Mouse (Mus musculus) left cerebral cortex, postnatal 36 days (tissue): Measurements from ENCODE around the gene Atf1. TPM values are rescaled to one million over a fixed set of nuclear protein-coding genes. Genes with fewer than 3 reads are reported as not detected.

Source experiments
- DNase-seq, 2 experiments: peaks; one replicate each; pipeline ENCODE4 v3.0.0; 2021 to 2022; ENCODE audit warnings: low spot score in 2 of 2, mixed read lengths in 1 of 2
- intact Hi-C: fragments of 180-260 bp; cut with DNase I; formaldehyde crosslinking; loops from one replicate; pipeline ENCODE4 v1.15.1; 2025
- total RNA-seq, 2 experiments: library from RNA; stranded (reverse); gene quantifications; 2 replicates each; pipeline ENCODE4 v1.2.3; 2021

Atf1 gene
- total RNA-seq, result 10 to 100 TPM; 14.0 to 20.8 TPM

DNA sequence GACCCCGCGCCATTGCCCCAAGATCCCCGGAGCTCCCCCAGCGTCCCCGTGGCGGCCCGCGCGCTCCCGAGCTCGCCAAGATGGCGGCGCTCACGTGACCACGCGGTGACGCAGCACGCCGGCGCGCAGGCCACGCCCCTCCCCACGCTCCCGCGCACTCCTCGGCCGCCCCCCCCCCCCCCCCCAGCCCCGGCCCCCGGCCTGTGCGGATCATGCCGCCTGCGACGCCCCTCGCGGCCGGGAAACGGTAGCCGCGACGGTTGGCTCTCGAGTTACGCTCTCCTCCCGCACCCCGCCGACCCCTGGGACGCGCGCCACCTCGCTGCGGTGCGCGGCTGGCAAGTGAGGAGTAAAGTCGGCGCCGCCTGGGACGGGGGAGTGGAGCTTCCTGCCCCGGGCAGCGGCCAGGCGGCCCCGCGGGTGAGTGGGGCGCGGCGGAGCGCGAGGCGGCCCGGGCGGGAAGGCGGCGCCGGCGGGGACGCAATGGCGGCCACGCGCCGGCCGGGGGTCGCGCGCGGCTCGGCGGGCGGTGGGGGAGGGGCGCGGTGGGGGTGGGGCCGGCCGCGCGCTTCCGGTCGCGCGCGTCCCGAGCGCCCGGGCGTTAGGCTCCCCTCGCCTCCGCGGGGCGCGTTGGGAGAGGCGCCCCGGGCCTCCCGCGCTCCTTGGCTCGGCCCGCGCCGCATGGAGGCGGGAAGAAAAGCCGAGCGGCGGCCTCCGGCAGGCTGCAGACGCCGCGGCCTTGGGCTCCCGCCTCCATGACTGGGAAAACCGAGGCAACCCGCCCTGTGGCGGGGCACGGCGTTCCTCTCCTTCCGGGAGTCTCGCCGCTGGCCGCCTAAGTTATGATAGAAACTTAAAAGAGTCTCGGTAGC is at the start of gene Atf1:
TSS of gene Atf1 (plus strand) at position 157 of the 872 bp plus-strand sequence.
- intact Hi-C loops, result loop anchor here (2.0 to 5.0 kb wide), 2 partner anchors 77 to 191 kb away; partner anchors contain the start of genes Dip2b and Mettl7a1
- peak; percentile 90 to 92 for DNase-seq

DNA sequence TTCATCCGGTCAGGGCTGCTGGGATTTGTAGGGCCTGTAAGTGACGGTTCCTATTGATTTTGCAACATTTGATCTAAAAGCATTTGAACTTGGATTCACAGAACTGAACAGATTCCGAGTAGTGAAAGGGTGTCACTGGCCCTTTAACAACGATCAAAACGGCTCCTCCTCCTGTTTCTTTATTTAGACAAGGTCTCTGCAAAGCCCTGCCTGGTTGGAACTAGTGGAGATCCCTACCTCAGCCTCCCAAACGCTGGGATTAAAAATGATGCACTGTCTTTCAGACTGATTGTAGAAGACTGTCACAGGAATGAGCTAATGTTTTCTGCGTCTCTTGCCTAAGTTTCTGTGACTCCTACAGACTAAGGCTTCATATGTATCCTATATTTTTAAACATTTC is 49.1 kb upstream of the Atf1 start:
- no peak for DNase-seq
- intact Hi-C loops, result no loop called here

DNA sequence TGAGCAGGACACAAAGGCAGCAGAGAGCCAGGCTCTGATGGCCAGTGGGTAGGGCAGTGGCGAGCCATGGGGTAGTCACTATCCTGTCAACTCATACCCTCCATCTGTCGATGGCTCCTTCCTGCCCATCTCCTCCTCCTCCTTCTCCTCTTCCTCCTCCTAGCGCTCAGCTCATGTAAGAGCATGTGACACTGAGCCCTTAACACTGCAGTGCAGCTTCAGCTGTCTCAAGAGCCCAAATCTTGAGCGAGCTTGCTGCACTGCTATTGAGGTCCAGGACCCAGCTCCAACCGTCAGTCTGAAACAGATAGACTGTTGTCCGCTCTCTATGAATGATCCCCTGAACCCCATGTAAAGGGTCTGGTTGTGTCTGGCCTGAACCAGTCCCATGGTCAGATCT is 47.9 kb upstream of the Atf1 start:
- intact Hi-C loops, result no loop called here
- no peak for DNase-seq

DNA sequence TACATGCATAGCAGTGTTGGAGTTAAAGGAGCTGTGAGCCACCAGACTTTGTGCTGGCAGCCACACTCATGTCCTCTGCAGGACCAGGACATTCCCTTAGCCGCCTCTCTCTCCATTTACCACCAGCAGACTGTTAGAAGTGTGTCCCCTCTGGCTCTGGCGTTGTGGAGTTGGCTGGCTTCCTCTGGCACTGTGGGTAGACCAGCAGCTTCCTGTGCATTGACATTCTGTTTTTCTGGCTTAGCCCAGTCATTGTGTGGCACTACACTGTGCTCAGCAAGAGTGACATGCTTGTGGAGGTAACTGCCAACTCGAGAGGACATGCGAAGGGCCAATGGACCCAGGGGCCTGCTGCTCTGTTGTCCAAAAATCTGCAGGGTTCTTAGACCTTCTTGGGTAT is 47.4 kb upstream of the Atf1 start:
- intact Hi-C loops, result no loop called here
- no peak for DNase-seq

DNA sequence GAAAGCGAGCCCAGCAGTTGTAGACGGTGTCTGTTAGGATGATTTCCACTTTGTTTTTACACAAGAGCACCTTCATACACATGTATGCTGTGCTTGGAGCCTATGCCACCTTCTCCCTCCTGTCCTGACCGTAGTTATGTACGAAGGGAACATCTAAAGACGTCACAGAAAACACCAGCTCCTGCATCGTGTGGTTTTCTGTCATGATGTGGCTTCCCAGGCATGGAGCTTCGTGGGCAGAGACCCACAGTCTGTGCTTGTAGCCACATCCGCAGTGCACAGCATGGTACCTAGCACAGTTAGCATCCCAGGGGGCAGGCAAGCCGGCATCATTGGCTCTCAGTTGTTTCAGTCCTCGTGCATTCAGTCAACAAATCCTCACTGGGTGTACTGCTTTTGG is 45.8 kb upstream of the Atf1 start:
- DNase-seq, result no peak
- intact Hi-C loops, result no loop called here

DNA sequence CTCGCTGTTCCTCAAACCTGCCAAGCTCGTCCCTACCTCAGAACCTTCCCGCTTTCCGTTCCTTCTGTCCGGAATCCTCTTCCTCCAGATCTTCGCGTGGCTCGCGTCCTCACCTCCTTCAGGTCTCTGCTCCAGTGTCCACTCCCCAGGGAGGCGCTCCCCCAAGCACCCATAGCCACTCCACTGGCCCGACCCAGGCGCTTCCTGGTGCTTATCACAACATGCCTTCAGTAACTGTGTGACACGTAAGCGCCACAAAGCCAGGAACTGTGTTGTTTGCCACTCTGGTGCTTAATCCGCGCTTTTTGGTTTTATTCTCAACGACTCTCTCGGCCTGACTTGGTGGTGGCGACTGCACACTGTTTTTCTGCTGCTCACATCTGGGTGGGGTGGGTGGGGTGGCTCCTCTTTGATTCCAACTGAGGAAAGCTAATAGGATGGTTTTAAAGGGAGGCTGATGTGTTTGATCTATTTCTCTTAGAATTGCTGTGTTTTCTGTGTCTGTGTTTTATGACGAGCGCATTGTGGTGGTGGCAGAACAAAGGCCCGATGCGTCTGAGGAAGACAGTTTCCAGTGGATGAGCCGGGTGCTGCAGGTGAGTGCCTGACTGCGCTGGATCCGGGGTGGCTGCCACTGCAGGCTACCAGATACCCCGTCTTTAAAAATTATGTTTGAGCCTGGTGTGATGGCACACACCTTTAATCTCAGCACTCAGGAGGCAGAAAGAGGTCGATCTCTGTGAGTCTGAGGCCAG is 44.9 kb upstream of the Atf1 start:
- intact Hi-C loops, result no loop called here
- no peak for DNase-seq

DNA sequence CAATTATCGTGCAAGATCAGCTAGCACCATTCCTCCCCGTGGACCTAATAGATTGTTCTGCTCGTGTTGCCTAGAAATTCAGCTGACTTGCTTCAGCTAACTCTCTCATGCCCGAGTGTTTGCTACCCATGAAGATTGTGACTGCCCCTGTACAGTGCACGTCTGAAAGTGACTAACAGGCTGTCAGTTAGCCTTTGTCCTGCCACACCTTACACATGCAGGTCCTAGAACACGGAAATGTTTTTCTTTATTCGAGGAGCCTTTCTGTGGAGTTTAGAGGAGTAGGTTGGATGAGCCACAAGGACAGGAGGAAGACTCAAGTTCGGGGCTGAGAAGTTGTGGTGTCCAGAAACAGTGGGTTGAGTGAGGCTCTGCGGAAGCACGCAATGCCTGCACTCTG is 44.1 kb upstream of the Atf1 start:
- intact Hi-C loops, result no loop called here
- no peak for DNase-seq

DNA sequence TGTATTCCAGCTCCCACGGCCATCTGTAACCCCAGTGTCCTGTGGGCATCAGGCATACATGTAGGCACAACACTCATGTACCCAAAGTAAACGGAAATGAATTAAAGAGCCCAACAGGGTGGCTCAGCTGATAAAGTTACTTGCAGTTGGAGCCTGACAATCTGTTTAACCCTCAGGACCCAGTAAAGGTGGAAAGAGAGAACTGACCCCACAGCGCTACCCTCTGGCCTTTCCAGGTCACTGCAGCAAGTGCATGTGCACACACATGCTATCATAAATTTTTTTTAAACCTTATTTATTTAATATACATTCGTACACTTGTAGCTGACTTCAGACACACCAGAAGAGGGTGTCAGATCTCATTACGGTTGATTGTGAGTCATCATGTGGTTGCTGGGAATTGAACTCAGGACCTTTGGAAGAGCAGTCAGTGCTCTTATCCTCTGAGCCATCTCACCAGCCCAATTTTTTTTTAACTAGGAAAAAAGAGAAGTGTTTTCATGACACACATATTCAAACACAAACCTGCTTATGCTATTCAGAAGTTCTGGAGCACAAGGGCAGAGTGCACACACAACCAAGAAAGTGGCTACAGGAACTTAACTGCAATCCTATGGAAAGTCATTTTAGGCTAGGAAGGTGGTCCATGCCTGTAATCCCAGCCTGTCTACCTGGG is 42.7 kb upstream of the Atf1 start:
- DNase-seq, result no peak
- intact Hi-C loops, result no loop called here

DNA sequence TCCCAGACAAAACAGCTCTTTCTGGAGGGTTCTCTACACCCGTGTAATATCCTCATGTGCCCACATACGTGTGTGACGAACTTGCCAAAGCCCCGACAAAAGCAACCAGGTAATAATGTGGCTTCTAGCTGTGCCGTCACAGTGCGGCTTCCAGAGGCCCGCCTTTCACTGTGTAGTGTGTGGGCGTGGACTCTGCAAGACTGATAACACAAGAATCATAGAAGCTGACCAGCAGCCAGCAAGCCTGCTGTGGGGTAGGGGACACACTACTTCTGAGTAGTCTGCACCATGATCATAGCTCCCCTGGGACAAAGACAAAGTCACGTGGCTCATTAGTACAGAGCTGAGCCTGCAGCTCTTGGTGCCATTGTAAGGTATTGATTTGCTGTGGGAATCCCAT is 41.4 kb upstream of the Atf1 start:
- DNase-seq, result no peak
- intact Hi-C loops, result no loop called here

DNA sequence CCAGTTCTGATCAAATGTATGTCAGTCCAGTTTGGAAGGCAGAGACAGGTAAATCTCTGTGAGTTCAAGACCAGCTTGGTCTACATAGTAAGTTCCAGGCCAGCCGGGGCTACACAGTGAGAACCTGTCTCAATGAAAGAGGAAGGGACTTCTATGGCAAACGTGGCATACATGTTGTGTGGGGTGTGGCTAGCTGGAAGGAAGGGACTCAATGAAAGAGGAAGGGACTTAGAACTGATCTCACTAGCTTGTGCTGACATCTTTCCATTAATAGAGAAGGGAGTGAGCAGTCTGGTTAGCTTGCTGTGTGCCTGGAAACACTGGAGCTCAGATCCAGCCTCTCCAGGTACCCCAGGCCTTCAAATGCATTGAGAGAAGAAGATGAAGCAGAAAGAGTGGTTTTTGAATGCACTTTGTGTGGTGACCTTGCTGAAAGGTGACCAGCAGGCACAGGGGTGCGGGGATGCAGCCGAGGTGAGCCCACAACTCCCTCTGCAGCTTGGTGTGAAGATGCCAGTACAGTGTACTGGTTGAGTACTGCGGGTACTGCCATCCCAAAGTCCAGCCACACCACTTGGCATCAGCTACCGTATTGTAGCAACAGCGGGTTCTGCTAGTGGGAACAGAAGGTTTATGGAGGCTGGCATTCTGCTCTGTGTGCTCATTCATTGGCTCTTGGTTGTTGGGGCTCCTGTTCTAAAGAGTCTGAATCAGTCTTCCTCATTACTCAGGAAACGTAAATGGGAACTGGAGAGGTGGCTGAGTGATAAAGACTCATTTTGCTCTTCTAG is 40.5 kb upstream of the Atf1 start:
- intact Hi-C loops, result no loop called here

DNA sequence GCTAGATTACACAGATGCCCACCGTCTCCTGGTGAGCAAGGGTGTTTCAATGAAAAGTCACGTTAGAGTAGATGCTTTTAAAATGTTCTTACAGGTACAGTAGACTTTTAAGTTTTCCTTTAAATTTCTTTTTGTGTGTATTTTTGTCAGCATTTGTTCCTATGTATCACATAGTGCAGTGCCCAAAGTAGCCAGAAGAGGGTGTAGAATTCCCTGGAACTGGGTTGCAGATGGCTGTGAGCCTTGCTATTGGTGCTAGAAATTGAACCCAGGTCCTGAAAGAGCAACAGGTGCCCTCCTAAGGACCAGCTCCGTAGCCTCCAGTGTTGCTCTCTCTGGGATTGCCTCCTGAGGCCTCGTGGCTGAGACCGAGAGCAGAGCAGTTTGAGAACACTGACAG is 39.1 kb upstream of the Atf1 start:
- intact Hi-C loops, result no loop called here
- DNase-seq, result no peak

More for the DNA sequence above, 40.5 kb upstream of the Atf1 start:
- no peak for DNase-seq

DNA sequence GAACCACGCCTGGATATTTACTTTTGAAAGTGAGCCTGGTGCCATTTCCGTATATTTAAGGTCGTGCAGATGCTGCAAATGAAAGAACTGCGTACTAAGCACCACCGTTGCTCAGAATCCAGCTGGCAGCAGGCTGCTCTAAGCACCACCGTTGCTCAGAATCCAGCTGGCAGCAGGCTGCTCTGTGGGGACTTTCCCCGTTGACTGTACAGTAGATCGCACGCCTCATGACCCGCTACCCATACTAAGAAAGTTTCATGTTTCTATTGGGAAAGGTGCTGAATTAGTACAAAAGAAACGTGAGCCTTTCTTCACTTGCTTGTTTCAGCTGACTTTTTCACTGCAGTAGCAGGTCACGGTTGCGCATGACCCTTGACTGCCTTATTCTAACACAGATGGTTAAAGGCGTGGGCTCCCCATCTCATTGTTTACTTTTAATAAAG is 38.6 kb upstream of the Atf1 start:
- intact Hi-C loops, result no loop called here
- no peak for DNase-seq

DNA sequence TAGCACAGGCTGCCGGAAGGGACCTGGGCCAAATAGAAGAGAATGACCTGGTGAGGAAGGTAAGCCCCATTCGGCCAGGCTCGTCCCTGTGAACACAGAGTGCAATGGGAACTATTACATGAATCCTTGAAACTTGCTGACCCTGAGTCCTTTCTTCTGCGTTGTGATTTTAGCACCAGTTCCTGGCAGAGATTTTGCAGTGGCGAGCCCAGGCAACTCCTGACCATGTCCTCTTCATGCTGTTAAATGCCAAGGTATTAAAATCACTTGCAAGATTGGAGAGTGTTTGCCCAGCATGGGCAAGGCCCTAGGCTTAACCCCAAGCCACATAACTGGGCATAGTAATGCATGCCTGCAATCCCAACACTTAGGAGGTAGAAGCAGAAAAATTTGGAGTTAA is 37.5 kb upstream of the Atf1 start:
- no peak for DNase-seq
- intact Hi-C loops, result no loop called here

DNA sequence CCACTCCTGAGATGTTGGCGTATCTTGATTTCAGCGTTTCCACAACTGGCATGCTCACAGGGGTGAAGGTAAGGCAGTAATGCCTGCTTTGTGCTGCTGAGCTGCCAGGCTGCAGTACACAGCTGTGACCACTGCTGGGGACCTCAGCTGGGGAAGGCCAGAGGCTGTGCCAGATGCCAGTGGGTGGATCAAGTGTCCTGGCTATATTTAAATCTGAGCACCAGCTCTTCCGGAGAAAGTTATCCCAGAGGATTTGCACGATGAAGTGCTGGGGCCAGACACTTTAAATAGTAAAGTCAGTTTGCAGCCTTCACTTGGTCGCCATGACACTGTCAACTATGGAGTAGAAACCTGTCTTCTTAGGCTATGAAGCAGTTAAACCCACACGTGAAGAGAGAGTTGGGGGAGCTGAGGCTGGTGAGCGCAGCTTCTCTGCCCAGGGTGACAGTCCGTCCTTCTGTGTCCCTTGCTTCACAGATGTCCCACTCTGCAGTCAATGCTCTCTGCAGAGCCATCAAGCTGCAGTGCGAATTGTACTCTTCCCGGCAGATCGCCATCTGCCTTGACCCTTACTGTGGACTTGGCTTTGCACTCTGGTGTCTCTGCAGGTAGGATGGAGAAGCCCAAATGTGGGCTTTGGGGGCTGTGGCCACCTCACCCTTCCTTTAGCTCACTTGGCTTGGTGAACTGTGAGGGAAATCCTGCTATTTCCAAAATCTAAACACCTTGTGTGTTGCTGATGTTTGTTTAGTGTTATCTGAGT is 28.5 kb upstream of the Atf1 start:
- peak; percentile 36 to 47 for DNase-seq
- intact Hi-C loops, result no loop called here

DNA sequence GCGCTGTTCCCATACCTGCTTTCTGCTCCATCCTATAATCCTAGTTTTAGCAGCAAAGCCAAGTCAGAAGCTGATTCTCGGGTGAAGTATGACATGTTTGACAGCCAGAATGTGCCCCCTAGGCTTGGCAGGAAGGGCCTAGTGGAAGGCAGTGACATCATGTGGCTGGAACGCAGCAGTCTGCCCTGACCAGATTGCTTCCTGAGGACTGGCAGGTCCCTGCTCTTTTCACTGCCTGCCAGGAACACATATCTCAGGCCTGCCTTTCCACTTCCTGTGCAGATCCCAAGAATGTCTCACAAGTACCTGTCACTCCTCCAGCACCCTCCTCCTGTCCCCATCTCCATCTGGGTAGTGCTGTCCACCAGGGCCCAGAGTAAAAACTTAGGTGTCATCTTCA is 27.8 kb upstream of the Atf1 start:
- no peak for DNase-seq
- intact Hi-C loops, result no loop called here

DNA sequence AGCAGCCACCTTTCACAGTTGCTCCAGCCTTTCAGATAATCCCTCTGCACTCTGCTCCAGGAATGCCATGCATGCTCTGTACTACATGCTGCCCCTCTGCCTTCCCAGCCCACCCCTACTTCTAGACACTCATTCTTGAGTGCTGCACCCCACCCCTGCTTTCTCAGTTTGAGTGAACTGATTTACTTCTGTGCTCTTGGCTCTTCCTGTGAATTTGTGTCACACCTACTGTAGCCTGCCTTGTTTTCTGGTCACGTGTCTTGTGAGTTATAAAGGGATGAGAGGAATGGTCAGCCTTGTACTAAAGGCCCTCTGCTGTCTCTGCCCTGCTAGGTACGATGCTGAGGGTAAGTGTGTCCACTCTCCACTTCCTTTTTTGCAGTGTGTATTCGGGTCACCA is 25.8 kb upstream of the Atf1 start:
- intact Hi-C loops, result no loop called here
- DNase-seq, result no peak

DNA sequence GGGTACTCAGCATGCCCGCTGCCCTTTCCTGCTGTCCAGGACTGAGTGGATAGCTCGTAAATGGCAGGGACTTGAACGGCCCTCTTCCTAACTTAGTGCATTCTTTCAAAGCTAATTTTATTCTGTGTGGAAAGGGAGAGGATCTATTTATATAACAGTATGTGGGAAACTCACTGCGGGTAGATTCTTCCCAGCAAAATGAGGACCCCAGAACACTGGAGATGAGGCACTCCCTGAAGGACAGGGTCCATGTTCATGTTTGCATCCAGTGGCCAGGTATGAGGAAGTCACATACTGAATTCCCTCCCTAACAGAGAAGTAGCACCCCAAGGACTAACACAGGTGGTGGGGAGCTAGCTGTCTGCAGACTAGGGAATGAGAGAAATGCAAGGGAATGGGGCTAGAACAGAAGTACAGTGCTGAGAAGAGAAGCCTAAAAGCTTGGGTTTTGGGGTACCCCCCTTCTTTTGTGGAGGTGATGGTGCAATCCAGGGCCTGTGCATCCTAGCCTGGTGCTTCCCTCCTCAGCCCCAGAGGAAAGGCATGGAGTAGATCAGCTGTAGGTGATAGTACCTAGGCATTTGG is 25.1 kb upstream of the Atf1 start:
- intact Hi-C loops, result no loop called here
- peak; percentile 44 to 57 for DNase-seq

DNA sequence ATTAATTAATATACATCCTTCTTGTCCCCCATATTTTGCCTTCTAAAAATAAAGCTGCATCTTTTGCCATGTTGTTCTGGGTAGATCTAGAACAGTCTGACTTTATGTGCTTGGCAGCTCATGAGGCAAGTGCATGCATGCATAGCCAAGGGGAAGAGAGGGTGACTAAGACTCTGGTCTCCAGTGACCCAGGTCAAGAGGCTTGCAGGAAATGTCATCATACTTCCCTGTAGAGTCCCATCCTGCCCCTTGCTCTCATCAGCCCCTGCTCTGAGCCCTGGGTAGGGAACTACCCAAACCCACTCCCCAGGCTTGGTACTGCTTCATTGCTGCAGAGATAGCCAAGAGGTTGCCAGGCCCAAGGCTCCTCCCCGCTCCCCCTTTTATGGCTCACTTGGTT is 23.0 kb upstream of the Atf1 start:
- DNase-seq, result no peak
- intact Hi-C loops, result no loop called here

DNA sequence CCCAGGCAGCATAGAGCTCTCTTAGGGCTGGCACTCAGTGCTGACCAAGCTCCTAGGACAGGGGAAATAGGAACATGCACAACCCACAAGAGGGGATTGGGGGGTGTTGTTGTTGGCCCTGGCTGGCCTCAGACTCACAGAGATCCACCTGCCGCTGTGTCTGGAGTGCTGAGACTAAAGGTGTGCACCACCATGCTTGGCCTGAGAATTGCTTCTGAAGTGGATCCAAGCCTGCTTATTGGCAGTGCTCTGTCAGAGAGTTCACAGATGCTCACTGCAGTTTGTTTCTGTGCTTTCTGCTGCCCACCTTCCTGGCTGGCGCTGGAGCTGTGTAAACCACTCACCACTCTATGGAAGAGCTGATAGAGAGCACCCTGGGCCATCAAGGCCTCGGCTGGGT is 17.6 kb upstream of the Atf1 start:
- DNase-seq, result no peak
- intact Hi-C loops, result no loop called here
